Mouse (Mus musculus) hindbrain, embryonic 15.5 days (tissue): ENCODE data around the gene Gucd1. TPM values are rescaled to one million over a fixed set of nuclear protein-coding genes. Genes with fewer than 3 reads are reported as not detected.

Experiments used
- ATAC-seq: fragments of 200-750 bp; cut with Nextera tagmentation; 2 replicates; pipeline ENCODE4 v1.8.0; 2017; ENCODE audit warnings: low read depth, moderate number of reproducible peaks, moderate TSS enrichment; ENCODE audit not compliant: low FRiP score
- H3K27ac ChIP-seq: fragments of 300-500 bp; sonication (generic); replicated peaks from 2 replicates; pipeline ENCODE4 v1.5.1; 2015; ENCODE audit warnings: mild to moderate bottlenecking, inconsistent platforms
- H3K27me3 ChIP-seq: fragments of 300-500 bp; sonication (generic); 2 replicates; pipeline ENCODE4 v1.6.1; 2015; ENCODE audit warnings: control low read depth, inconsistent platforms
- H3K36me3 ChIP-seq: fragments of 300-500 bp; sonication (generic); 2 replicates; pipeline ENCODE4 v1.6.1; 2015; ENCODE audit warnings: control low read depth, inconsistent platforms
- H3K4me1 ChIP-seq: fragments of 300-500 bp; sonication (generic); replicated peaks from 2 replicates; pipeline ENCODE4 v1.6.1; 2015; ENCODE audit warnings: control low read depth, inconsistent platforms
- H3K4me2 ChIP-seq: fragments of 300-500 bp; sonication (generic); 2 replicates; pipeline ENCODE4 v1.6.1; 2015; ENCODE audit warnings: moderate library complexity, mild to moderate bottlenecking, inconsistent platforms
- H3K4me3 ChIP-seq: fragments of 300-500 bp; sonication (generic); 2 replicates; pipeline ENCODE4 v1.5.1; 2015; ENCODE audit warnings: mild to moderate bottlenecking, inconsistent platforms
- H3K9ac ChIP-seq: fragments of 300-500 bp; sonication (generic); 2 replicates; pipeline ENCODE4 v1.6.1; 2015; ENCODE audit warnings: inconsistent platforms
- H3K9me3 ChIP-seq: fragments of 300-500 bp; sonication (generic); 2 replicates; pipeline ENCODE4 v1.6.1; 2016; ENCODE audit warnings: control low read depth, inconsistent platforms
- WGBS: fragments of 180-500 bp; shearing (Covaris S2); methylation state at CpG from one replicate; pipeline ENCODE4 v1.1.7; 2015; 5-methylcytosine and 5-hydroxymethylcytosine counted together
- polyA plus RNA-seq: library from polyadenylated mRNA; unstranded; fragments of >200 nt; fragmentation: Nextera tagmentation; extraction: Ambion mirVana; gene quantifications from 2 replicates; pipeline ENCODE4 v1.2.1, GENCODE M21; 2015

The Gucd1 gene
- polyA plus RNA-seq, 1 experiment from 2014 or later, result 20.3 TPM

DNA sequence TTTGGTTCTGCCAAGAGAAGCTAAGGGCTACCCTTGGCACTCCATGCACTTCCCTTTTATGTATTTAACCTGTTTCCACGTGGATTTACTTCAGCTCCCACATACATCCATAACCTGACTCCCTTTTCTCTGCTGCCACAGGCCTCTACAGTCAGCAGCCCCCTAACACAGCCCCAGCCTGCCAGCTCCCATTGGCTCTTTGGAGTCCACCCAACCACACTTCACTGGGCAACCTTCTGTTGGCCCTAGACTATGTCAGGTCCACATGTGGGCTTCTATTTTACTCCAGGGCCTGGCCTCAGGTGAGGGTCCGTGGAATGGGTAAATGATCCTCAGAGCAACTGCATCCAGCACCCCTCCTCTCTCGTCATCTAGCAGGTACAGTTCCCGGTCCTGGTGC is 215.2 kb downstream of the Gucd1 start:
- no peak overlapping the region for H3K27ac ChIP-seq
- no peak overlapping the region for H3K4me2 ChIP-seq
- H3K4me3 ChIP-seq, result no peak overlapping the region
- H3K9me3 ChIP-seq, result no peaks in the 10 kb centered on the region
- H3K36me3 ChIP-seq, result peaks cover 6% of the 10 kb centered on the region
- no peak overlapping the region for H3K9ac ChIP-seq
- peaks cover 15% of the 10 kb centered on the region for H3K4me1 ChIP-seq
- H3K27me3 ChIP-seq, result no peaks in the 10 kb centered on the region
- ATAC-seq, result no peak
- 93% methylated on average over 4 of the region's 4 CpGs for WGBS

DNA sequence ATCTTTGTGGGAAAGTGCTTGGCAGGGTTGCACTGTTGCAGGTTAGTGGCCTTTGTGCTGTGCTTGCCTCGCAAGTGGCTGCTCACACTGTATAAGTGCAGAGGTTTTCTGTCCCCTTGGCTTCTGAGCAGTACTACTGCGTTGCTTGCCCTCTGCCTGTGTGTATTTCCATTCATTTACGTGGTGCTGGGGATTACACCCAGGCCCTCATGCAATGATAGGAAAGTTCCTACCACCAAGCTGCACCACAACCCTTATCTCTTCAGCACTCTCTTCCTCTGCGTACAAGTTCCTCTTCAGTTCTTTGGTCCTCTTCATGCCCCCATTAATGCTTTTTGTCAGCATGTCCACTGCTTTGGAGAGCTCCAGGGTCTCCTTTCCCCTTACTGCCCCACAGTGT is 215.8 kb downstream of the Gucd1 start:
- Histone ChIP-seq H3K9me3 (no peaks in the 10 kb centered on the region), H3K4me2 (no peak overlapping the region), H3K27me3 (no peaks in the 10 kb centered on the region), H3K27ac (no peak overlapping the region), H3K4me1 (peaks cover 15% of the 10 kb centered on the region), H3K4me3 (no peak overlapping the region), H3K36me3 (peaks cover under 1% of the 10 kb centered on the region; the same call in 1 of the 2 replicates), H3K9ac (no peak overlapping the region)
- no peak for ATAC-seq
- WGBS, result 89% methylated on average over 4 of the region's 4 CpGs

DNA sequence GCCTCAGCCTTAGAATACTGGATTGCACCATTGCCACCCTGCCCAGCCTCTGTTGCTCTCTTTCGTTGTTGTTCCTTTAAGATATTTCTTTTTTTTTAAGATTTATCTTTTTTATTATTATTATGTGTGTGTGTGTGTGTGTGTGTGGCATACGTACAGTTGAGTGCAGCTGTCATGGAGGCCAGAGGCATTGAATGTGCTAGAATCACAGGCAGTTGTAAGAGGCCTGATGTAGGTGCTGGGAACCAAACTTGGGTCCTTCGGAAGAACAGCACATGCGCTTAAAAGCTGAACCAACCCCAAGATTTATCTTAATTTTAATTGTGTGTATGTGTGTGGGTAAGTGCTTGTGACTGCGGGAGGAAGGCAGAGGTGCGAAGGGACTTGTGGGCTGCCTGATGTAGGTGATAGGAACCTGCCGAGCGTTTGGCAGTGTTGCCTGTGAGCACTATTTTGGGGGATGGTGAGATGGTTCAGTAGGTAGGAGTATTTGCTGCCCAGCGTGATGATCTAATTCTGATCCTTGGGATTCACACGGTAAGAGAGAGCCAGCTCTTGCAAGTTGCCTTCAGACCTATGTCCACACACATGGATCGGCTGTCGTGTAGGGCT is 216.5 kb downstream of the Gucd1 start:
- peaks cover 15% of the 10 kb centered on the region for H3K4me1 ChIP-seq
- no peaks in the 10 kb centered on the region for H3K9me3 ChIP-seq
- H3K27ac ChIP-seq, result no peak overlapping the region
- no peak overlapping the region for H3K4me2 ChIP-seq
- no peaks in the 10 kb centered on the region for H3K36me3 ChIP-seq
- H3K4me3 ChIP-seq, result no peak overlapping the region
- WGBS, result 95% methylated on average over 12 of the region's 12 CpGs
- no peak overlapping the region for H3K9ac ChIP-seq
- H3K27me3 ChIP-seq, result no peaks in the 10 kb centered on the region
- ATAC-seq, result no peak

Other genes with a start within 250 kb of the Gucd1 start
- 3.5 and 4.1 TPM in 2 replicates for gene Adora2a, start 201.1 kb downstream of the Gucd1 start, polyA plus RNA-seq
- 0.47 and 0.49 TPM in 2 replicates for gene Upb1, start 116.9 kb downstream of the Gucd1 start, polyA plus RNA-seq
- gene Snrpd3, start 421 bp downstream of the Gucd1 start, polyA plus RNA-seq, result 127 and 132 TPM in 2 replicates
- 38.7 and 42.4 TPM in 2 replicates for gene Lrrc75b, start 42.4 kb upstream of the Gucd1 start, polyA plus RNA-seq
- 1.2 and 1.3 TPM in 2 replicates for gene Ggt1, start 43.6 kb upstream of the Gucd1 start, polyA plus RNA-seq
- 2.8 and 4.5 TPM in 2 replicates for gene Ggt5, start 71.4 kb upstream of the Gucd1 start, polyA plus RNA-seq
- 7.9 and 8.1 TPM in 2 replicates for gene Susd2, start 126.0 kb upstream of the Gucd1 start, polyA plus RNA-seq
- gene Cabin1, start 246.4 kb upstream of the Gucd1 start, polyA plus RNA-seq, result 32.5 and 40.0 TPM in 2 replicates